Mouse (Mus musculus) forebrain, embryonic 14.5 days (tissue): ENCODE measurements at regions not wholly inside any gene's neighbourhood (a gene's known extent, or its start where the extent isn't known, plus 50 kb on each side); places are given as distances from the start of the nearest gene placed in this dataset.
A peak's percentile ranks its signal among the peaks of the same experiment; 100 is the strongest.

Experiments used
- ATAC-seq: fragments of 200-750 bp; cut with Nextera tagmentation; 2 replicates; pipeline ENCODE4 v1.8.0; 2017; ENCODE audit warnings: mild to moderate bottlenecking, moderate library complexity
- DNase-seq: peaks from one replicate; pipeline ENCODE4 v3.0.0-alpha.2; 2015; ENCODE audit warnings: low spot score
- H3K27ac ChIP-seq: fragments of 300-500 bp; sonication (generic); 2 replicates; pipeline ENCODE4 v1.5.1; 2014; ENCODE audit warnings: low read depth, mild to moderate bottlenecking, control low read depth, low read length, moderate library complexity
- H3K27me3 ChIP-seq: fragments of 300-500 bp; sonication (generic); replicated peaks from 2 replicates; pipeline ENCODE4 v1.6.1; 2014; ENCODE audit warnings: low read length, control low read depth, mixed read lengths; ENCODE audit not compliant: control insufficient read depth, insufficient read depth
- H3K36me3 ChIP-seq: fragments of 300-500 bp; sonication (generic); 2 replicates; pipeline ENCODE4 v1.6.1; 2014; ENCODE audit warnings: low read length, control low read depth; ENCODE audit not compliant: control insufficient read depth, insufficient read depth
- H3K4me1 ChIP-seq: fragments of 300-500 bp; sonication (generic); 2 replicates; pipeline ENCODE4 v1.6.1; 2014; ENCODE audit warnings: antibody characterized with exemption, low read length, control low read depth; ENCODE audit not compliant: control insufficient read depth, insufficient read depth
- H3K4me2 ChIP-seq: fragments of 300-500 bp; sonication (generic); 2 replicates; pipeline ENCODE4 v1.6.1; 2014; ENCODE audit warnings: mild to moderate bottlenecking, control low read depth, low read length
- H3K4me3 ChIP-seq: fragments of 300-500 bp; sonication (generic); 2 replicates; pipeline ENCODE4 v1.5.1; 2014; ENCODE audit warnings: low read depth, low read length, control low read depth
- H3K9ac ChIP-seq: fragments of 300-500 bp; sonication (generic); 2 replicates; pipeline ENCODE4 v1.6.1; 2014; ENCODE audit warnings: mild to moderate bottlenecking, low read length, control low read depth, moderate library complexity
- H3K9me3 ChIP-seq: fragments of 300-500 bp; sonication (generic); replicated peaks from 2 replicates; pipeline ENCODE4 v1.6.1; 2016; ENCODE audit warnings: low read length, control low read depth, mixed read lengths; ENCODE audit not compliant: control insufficient read depth
- WGBS: fragments of 180-500 bp; shearing (Covaris S2); extraction: QIAGEN DNeasy Blood & Tissue Kit; methylation state at CpG from one replicate; pipeline ENCODE4 v1.1.7; 2014; 5-methylcytosine and 5-hydroxymethylcytosine counted together

DNA sequence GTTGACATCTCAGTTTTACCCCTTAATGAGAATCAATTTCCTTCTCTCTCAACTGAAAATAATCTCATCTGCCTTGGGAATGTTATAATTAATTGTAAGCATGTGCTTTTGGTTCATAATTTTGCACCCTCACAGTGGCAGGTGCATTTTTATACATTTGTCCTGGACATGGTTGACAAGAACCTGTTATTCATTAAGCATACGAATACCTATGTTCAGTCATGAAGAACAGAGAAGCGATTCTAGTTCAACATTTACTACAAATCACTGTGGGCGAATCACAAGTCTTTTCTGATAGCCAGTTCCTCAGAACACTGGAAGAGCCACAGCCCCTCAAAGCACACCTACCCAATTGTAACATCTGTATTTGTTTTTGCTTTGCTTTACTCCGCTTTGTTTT is 487.3 kb upstream of the Cblb start:
- Histone ChIP-seq H3K27me3 (no peaks in the 10 kb centered on the region), H3K4me3 (no peak overlapping the region), H3K27ac (no peak overlapping the region), H3K9ac (no peak overlapping the region), H3K9me3 (no peaks in the 10 kb centered on the region), H3K4me1 (no peaks in the 10 kb centered on the region), H3K4me2 (no peak overlapping the region), H3K36me3 (no peaks in the 10 kb centered on the region)
- no peak for ATAC-seq
- DNase-seq: no peak
- WGBS: 91% methylated on average over 4 of the region's 4 CpGs

DNA sequence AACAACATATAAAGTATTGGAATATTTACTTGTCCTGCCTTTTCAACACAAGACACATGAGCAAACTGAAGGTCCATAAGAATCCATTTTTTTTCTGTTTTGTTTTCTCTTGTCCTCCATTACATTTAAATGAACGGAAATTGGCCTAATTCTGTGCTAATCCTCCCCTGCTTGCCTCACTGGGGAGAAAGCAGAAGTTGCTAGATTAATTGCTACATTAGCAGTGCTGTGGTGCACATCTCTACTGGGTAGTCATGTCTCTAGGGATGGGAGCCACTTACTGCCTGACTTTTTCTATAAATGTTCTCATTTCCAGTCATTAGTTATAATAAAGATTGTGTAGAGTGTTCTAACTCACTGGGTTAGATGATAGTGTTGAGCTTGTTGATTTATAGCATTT is 484.0 kb upstream of the Cblb start:
- DNase-seq (no peak), ATAC-seq (no peak)
- no peaks in the 10 kb centered on the region for H3K9me3 ChIP-seq
- no peaks in the 10 kb centered on the region for H3K4me1 ChIP-seq
- no peaks in the 10 kb centered on the region for H3K36me3 ChIP-seq
- H3K4me3 ChIP-seq: no peak overlapping the region
- WGBS: 77% methylated on average over 1 of the region's 1 CpGs
- no peak overlapping the region for H3K9ac ChIP-seq
- no peak overlapping the region for H3K4me2 ChIP-seq
- H3K27me3 ChIP-seq: no peaks in the 10 kb centered on the region
- H3K27ac ChIP-seq: no peak overlapping the region

DNA sequence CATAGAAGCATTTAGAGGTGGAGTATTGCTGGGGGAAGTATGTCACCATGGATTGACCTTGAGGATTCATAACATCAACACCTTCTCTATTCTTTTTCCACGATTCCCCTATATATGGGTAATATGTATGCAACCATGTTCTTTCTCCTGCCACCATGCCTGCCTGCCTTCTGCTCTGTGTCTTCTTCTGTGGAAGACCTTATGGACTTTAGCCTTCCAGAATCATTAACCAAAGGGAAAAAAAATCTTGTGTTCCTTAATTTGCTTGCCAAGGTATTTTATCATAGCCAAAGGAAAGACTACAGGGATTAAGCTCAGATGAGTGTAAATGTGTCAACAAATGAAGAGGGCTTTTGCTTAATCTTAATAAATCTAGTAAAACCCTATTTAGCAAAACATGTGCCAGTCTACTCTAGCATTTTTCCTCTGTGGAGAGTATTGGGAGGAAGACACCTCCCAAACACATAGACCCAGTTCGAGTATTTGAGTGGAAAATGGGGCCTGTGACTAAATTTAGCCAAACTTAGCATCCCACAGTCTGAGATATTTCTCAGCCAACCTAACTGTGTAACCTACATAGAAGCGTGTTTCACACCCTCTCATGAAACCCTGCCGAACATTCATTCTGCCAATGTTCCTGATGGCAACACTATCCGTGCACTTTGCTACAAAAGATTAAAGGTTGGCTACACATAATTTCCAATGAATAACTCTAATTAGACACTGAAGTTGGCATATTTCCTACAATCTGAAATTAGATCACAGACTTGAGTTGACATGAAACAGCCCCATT is 468.0 kb upstream of the Cblb start:
- ATAC-seq: no peak
- Histone ChIP-seq H3K36me3 (no peaks in the 10 kb centered on the region), H3K27ac (no peak overlapping the region), H3K4me2 (no peak overlapping the region), H3K9ac (no peak overlapping the region), H3K4me3 (no peak overlapping the region), H3K4me1 (no peaks in the 10 kb centered on the region), H3K9me3 (no peaks in the 10 kb centered on the region), H3K27me3 (no peaks in the 10 kb centered on the region)
- DNase-seq: peak; percentile 38
- 75% methylated on average over 5 of the region's 5 CpGs for WGBS

DNA sequence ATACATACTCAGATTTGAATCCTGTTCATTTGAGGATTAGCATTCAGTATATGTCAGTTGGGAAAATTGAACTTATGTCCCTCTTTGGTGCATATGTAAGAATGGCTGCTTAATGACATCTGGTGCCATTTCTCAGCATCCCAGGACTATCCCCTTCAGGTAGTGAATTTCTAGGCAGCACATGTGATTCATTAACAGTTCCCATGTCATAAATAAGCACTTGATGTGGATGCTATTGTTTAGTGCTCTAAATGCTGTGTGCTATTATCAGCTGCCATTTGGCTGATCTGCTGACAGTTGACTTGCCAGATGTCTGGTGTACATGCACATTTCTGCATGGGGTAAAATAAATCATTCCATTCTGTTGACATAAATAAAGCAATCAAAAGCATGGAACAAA is 467.0 kb upstream of the Cblb start:
- no peaks in the 10 kb centered on the region for H3K9me3 ChIP-seq
- H3K27ac ChIP-seq: no peak overlapping the region
- H3K27me3 ChIP-seq: no peaks in the 10 kb centered on the region
- ATAC-seq (no peak), DNase-seq (no peak)
- H3K36me3 ChIP-seq: no peaks in the 10 kb centered on the region
- H3K4me1 ChIP-seq: no peaks in the 10 kb centered on the region
- H3K4me3 ChIP-seq: no peak overlapping the region
- H3K9ac ChIP-seq: no peak overlapping the region
- no peak overlapping the region for H3K4me2 ChIP-seq

DNA sequence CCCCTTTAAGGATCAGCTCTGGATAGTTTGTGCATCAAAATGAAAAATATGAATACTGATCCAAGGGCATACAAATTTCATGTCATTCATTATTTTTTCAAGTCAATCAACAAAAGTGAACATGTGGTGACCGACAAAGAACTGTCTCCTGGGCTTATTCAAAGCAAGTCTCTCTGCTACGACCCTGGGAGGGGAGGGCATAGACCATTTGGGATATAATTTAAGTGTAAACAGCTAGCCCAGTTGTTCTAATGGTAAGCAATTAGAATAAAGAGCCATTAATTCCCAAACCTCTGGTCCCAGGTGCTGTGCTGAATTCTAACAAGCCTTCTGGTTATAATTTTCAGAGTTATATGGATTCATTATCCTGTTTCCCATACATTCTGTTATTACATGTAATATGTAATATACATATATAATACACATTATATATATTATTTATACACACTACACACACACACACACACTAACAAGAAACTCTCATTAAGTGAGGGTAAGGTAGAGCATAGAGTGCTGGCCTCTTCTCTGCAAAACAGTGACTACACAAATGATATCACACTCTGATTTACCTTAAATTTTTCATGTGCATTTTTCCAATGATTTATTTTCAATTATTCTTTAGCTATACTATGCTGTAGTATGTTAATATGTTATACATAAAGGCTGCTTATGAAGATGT is 453.0 kb upstream of the Cblb start:
- no peaks in the 10 kb centered on the region for H3K27me3 ChIP-seq
- 61% methylated on average over 2 of the region's 2 CpGs for WGBS
- DNase-seq: no peak
- H3K4me1 ChIP-seq: no peaks in the 10 kb centered on the region
- no peak overlapping the region for H3K9ac ChIP-seq
- no peak overlapping the region for H3K27ac ChIP-seq
- H3K36me3 ChIP-seq: no peaks in the 10 kb centered on the region
- no peak overlapping the region for H3K4me2 ChIP-seq
- no peak for ATAC-seq
- no peaks in the 10 kb centered on the region for H3K9me3 ChIP-seq
- no peak overlapping the region for H3K4me3 ChIP-seq

DNA sequence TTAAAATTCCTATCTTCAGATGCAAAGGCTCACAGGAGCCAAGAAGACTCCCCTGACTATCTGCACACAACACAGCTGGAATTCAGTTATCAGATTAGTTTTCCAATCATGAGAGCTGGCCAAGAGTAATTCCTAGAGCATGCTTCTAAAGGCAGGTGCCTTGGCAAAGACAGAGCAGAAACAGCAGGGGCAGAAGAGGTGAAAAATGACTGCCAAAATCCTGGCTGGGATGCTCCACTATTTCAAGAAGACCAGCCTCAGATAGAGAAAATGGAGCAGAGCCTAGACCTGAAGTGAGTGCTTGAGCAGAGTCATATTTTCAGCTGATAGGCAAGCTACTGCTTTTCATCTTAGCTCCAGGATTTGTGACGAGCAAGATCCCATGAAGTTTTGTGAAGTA is 450.5 kb upstream of the Cblb start:
- no peak overlapping the region for H3K27ac ChIP-seq
- DNase-seq: no peak
- H3K4me3 ChIP-seq: no peak overlapping the region
- H3K36me3 ChIP-seq: no peaks in the 10 kb centered on the region
- no peaks in the 10 kb centered on the region for H3K27me3 ChIP-seq
- WGBS: 64% methylated on average over 1 of the region's 1 CpGs
- no peak for ATAC-seq
- H3K9ac ChIP-seq: no peak overlapping the region
- H3K9me3 ChIP-seq: no peaks in the 10 kb centered on the region
- no peaks in the 10 kb centered on the region for H3K4me1 ChIP-seq
- no peak overlapping the region for H3K4me2 ChIP-seq

DNA sequence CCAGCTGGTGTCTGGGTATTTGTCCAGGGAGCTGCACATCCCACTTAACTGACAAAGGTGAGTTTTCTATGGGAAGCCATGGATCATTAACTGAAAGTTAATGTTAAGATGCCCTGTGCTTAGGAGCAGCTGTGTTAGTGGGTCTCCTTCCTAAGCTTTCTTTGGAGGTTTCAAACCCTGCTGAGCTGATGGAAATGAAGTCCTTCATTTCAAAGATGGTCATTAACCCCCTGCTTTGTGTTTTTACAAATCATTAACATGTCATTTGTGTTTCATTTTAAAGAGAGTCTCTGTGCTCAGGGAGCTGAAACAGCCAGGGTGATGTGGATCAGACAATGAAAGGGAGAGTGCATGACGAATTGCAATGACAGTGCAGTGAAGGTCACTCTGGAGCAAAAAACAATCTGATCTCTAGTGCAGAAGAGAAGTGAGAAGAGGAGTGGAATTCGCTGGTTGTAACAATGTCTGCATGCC is 441.1 kb upstream of the Cblb start:
- peak; percentile 36 for DNase-seq
- no peak overlapping the region for H3K4me2 ChIP-seq
- no peaks in the 10 kb centered on the region for H3K4me1 ChIP-seq
- ATAC-seq: peak; percentile 46; the same call in 1 of the 2 replicates
- 1% methylated on average over 2 of the region's 2 CpGs for WGBS
- H3K9me3 ChIP-seq: no peaks in the 10 kb centered on the region
- no peaks in the 10 kb centered on the region for H3K27me3 ChIP-seq
- H3K36me3 ChIP-seq: no peaks in the 10 kb centered on the region
- H3K27ac ChIP-seq: no peak overlapping the region
- H3K9ac ChIP-seq: no peak overlapping the region
- no peak overlapping the region for H3K4me3 ChIP-seq

DNA sequence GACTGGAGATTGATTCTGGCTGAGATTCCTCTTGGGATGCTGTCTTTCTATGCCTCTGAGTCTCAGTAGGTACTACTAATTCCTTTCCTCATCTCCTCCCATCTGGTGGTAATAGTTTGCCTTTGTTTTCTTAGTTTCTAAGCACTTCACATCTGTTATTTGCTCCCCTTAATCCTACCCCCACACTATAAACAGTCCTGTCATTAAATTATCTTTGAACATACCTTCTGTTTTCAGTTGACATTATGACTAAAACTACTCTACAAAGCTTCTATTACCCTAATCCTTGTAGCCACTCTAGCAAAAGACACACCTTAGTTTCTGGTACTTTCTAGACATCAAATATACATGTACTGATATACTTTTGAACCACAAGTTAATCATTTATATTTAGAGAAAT is 413.4 kb upstream of the Cblb start:
- H3K4me3 ChIP-seq: no peak overlapping the region
- ATAC-seq: no peak
- no peaks in the 10 kb centered on the region for H3K27me3 ChIP-seq
- no peaks in the 10 kb centered on the region for H3K4me1 ChIP-seq
- no peaks in the 10 kb centered on the region for H3K36me3 ChIP-seq
- no peak for DNase-seq
- H3K4me2 ChIP-seq: no peak overlapping the region
- H3K27ac ChIP-seq: no peak overlapping the region
- no peaks in the 10 kb centered on the region for H3K9me3 ChIP-seq
- H3K9ac ChIP-seq: no peak overlapping the region

DNA sequence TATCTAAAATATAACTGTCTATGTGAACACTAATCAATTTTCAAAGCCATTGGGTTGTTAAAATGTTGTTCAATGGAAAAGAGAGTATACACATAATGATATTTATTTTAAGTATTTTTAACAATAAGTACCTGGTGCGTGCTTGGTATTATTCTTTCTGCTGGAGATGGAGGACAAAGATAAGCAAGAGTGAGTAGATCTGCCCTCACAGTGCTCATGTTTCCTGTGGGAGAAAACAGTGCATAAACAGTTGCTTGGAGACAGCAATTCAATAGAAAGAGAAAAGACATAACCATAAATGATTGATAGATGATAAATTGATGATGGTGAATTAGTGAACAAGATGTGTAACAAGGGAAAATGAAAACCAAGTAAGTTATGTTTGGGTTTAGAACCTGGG is 384.4 kb upstream of the Cblb start:
- ATAC-seq: no peak

More for the DNA sequence above, 384.4 kb upstream of the Cblb start:
- DNase-seq: no peak
- 85% methylated on average over 1 of the region's 1 CpGs for WGBS
- no peak overlapping the region for H3K27ac ChIP-seq
- H3K4me3 ChIP-seq: no peak overlapping the region
- no peaks in the 10 kb centered on the region for H3K36me3 ChIP-seq
- no peak overlapping the region for H3K9ac ChIP-seq
- no peak overlapping the region for H3K4me2 ChIP-seq
- H3K9me3 ChIP-seq: no peaks in the 10 kb centered on the region
- no peaks in the 10 kb centered on the region for H3K27me3 ChIP-seq
- no peaks in the 10 kb centered on the region for H3K4me1 ChIP-seq
